Mouse (Mus musculus): ENCODE results near the gene Nckap5. TPM values are rescaled to one million over a fixed set of nuclear protein-coding genes. Genes with fewer than 3 reads are reported as not detected.
A peak's percentile ranks its signal among the peaks of the same experiment; 100 is the strongest.

Gene Nckap5
- polyA plus RNA-seq, 1 experiment, result not detected

DNA sequence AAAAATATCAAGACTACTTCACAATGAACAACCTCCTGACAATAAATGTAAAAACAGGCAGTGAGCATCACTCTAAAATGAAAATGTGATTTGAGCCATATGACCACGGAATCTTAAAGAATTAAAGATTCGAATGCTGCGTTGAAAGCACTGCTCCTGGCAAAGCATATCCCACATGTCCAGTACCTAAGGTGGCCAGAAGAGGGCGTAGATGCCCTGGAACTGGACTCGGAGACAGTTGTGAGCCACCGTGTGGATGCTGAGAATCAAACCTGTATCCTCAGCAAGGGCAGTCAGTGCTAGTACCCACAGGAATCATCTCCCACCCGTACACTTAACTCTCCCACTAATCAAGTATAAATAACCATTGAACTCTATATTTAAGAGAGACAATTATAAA, 333.9 kb downstream of the Nckap5 start:
- Histone ChIP-seq H3K4me1 (ENCODE audit: control insufficient read depth, insufficient read depth, low read length) (peaks cover 8% of the 10 kb centered on the region), H3K27ac (ENCODE audit: insufficient read depth, low read depth, low read length) (no peak overlapping the region), H3K4me3 (ENCODE audit: insufficient read depth, low read depth, low read length) (no peak overlapping the region)
- WGBS, result 83% methylated on average over 7 of the region's 7 CpGs
- TF ChIP-seq CTCF (IDR thresholded peaks at IDR 0.05; ENCODE audit: insufficient read depth, low read depth, low read length) (no peak), POLR2A (IDR thresholded peaks at IDR 0.05; ENCODE audit: insufficient read depth, low read depth, low read length) (no peak)

DNA sequence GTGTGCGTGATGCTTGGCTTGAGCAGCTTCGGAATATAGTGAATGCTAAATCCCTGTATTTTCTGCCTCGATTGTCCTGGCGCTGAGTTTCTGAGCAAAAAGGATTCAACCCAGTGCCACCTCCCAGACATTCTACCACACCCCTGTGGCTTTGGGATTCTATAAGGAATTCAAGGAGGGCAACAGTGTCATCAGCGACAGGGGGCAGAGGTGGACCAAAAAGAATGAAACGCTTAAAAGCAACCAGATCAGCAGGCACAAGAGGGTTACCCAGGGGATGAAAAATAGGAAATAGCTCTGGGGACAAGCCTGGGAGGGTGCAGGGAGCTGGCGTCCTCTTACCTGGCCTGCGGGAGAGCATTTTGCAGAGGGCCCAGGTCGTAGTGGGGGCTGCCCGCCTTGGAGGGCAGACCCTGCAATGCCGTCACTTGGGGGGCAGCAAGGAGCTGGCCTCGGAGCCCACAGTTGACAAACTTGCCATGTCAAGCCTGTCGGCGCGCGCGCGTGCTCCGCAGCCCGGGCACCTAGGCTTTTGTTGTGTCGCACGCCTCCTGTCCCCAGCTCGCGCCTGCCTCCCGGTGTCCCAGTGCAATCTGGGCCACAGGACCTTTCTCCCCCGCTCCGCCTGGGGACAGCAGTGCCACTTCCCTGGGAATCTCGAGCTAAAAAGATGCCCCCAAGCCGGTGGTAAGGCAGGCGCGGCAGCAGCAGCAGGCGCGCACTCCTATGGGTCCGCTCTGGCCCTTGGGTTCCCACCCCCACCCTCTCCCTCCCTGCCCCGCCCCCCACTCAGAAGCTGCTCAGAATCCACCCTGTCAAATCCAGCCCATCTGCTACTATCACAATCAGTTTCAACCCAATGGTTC, 338.2 kb downstream of the Nckap5 start:
- TF ChIP-seq CTCF (IDR thresholded peaks at IDR 0.05; ENCODE audit: insufficient read depth, low read depth, low read length) (no peak), POLR2A (IDR thresholded peaks at IDR 0.05; ENCODE audit: insufficient read depth, low read depth, low read length) (no peak)
- 8% methylated on average over 35 of the region's 35 CpGs for WGBS
- H3K4me3 ChIP-seq (ENCODE audit: insufficient read depth, low read depth, low read length), result peak overlapping the region; percentile 38
- no peak overlapping the region for H3K27ac ChIP-seq (ENCODE audit: insufficient read depth, low read depth, low read length)
- H3K4me1 ChIP-seq (ENCODE audit: control insufficient read depth, insufficient read depth, low read length), result peaks cover 8% of the 10 kb centered on the region

DNA sequence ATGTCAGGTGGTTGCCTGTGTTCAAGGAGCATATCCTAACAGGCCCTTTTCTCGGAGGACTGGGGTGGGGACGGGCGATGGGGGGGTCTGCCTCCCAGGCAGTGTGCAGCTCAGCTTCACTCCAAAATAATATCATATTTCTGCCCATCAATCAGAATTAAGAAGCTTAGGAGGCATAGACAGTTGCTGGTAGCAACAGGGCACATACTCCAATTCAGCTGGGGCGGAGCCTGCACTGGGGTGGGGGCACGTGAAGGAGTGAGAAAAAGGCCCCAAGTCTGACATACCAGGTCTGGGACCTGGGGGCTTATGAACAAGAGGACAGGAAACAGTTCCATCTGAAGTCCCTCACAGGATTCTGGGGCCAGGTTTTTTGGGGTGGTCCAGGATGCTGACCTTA, 339.2 kb downstream of the Nckap5 start:
- 84% methylated on average over 5 of the region's 5 CpGs for WGBS
- TF ChIP-seq POLR2A (IDR thresholded peaks at IDR 0.05; ENCODE audit: insufficient read depth, low read depth, low read length) (no peak), CTCF (IDR thresholded peaks at IDR 0.05; ENCODE audit: insufficient read depth, low read depth, low read length) (no peak)
- no peak overlapping the region for H3K4me3 ChIP-seq (ENCODE audit: insufficient read depth, low read depth, low read length)

DNA sequence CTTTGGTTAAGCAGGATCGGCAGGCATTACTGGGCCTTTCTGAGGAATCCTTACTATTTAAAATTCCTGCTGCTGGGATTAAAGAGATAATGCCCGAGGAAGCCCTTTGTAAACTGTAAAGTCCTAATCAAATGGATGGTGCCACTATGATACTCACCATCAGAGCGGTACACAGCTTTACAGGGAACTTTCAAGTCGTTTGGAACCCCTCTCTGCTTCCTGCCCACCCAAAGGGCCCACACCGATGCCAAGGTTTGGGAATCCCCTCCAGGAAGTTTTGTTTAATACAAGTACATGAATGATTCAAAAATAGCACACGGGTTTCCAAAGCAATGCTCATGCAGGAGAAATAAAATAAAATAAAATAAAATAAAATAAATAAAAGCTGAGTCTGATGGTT, 340.3 kb downstream of the Nckap5 start:
- TF ChIP-seq CTCF (IDR thresholded peaks at IDR 0.05; ENCODE audit: insufficient read depth, low read depth, low read length), result no peak
- no peak for TF ChIP-seq POLR2A (IDR thresholded peaks at IDR 0.05; ENCODE audit: insufficient read depth, low read depth, low read length)
- no peak overlapping the region for H3K4me3 ChIP-seq (ENCODE audit: insufficient read depth, low read depth, low read length)

More for the DNA sequence above, 339.2 kb downstream of the Nckap5 start:
- no peak overlapping the region for H3K27ac ChIP-seq (ENCODE audit: insufficient read depth, low read depth, low read length)
- peaks cover 8% of the 10 kb centered on the region for H3K4me1 ChIP-seq (ENCODE audit: control insufficient read depth, insufficient read depth, low read length)

GRCm38 (mm10) chr1:126484664-126485087, 345.9 kb downstream of the Nckap5 start:
- H3K4me3 ChIP-seq (ENCODE audit: insufficient read depth, low read depth, low read length), result no peak overlapping the region
- TF ChIP-seq POLR2A (IDR thresholded peaks at IDR 0.05; ENCODE audit: insufficient read depth, low read depth, low read length), result no peak
- no peak for TF ChIP-seq CTCF (IDR thresholded peaks at IDR 0.05; ENCODE audit: insufficient read depth, low read depth, low read length)
- H3K27ac ChIP-seq (ENCODE audit: insufficient read depth, low read depth, low read length), result no peak overlapping the region
- peaks cover 5% of the 10 kb centered on the region; the same call in 1 of the 2 replicates for H3K4me1 ChIP-seq (ENCODE audit: control insufficient read depth, insufficient read depth, low read length)
- 58% methylated on average over 6 of the region's 6 CpGs for WGBS

More for the DNA sequence above, 340.3 kb downstream of the Nckap5 start:
- Histone ChIP-seq H3K27ac (ENCODE audit: insufficient read depth, low read depth, low read length) (no peak overlapping the region), H3K4me1 (ENCODE audit: control insufficient read depth, insufficient read depth, low read length) (peaks cover 8% of the 10 kb centered on the region)
- WGBS, result 60% methylated on average over 6 of the region's 6 CpGs

GRCm38 (mm10) chr1:126483665-126484064, 346.9 kb downstream of the Nckap5 start:
- no peak overlapping the region for H3K27ac ChIP-seq (ENCODE audit: insufficient read depth, low read depth, low read length)
- peaks cover 5% of the 10 kb centered on the region; the same call in 1 of the 2 replicates for H3K4me1 ChIP-seq (ENCODE audit: control insufficient read depth, insufficient read depth, low read length)
- no peak overlapping the region for H3K4me3 ChIP-seq (ENCODE audit: insufficient read depth, low read depth, low read length)
- WGBS, result 97% methylated on average over 3 of the region's 3 CpGs
- no peak for TF ChIP-seq CTCF (IDR thresholded peaks at IDR 0.05; ENCODE audit: insufficient read depth, low read depth, low read length)
- TF ChIP-seq POLR2A (IDR thresholded peaks at IDR 0.05; ENCODE audit: insufficient read depth, low read depth, low read length), result no peak

- no peak for TF ChIP-seq CTCF (IDR thresholded peaks at IDR 0.05; ENCODE audit: insufficient read depth, low read depth, low read length)
- no peak for TF ChIP-seq POLR2A (IDR thresholded peaks at IDR 0.05; ENCODE audit: insufficient read depth, low read depth, low read length)
- H3K27ac ChIP-seq (ENCODE audit: insufficient read depth, low read depth, low read length), result no peak overlapping the region
- WGBS, result 92% methylated on average over 7 of the region's 7 CpGs
- H3K4me1 ChIP-seq (ENCODE audit: control insufficient read depth, insufficient read depth, low read length), result peaks cover 5% of the 10 kb centered on the region; the same call in 1 of the 2 replicates
- no peak overlapping the region for H3K4me3 ChIP-seq (ENCODE audit: insufficient read depth, low read depth, low read length)
These were observed 349.0 kb downstream of the Nckap5 start for GRCm38 (mm10) chr1:126481459-126482228.

- 89% methylated on average over 5 of the region's 5 CpGs for WGBS
- no peaks in the 10 kb centered on the region for H3K4me1 ChIP-seq (ENCODE audit: control insufficient read depth, insufficient read depth, low read length)
- no peak overlapping the region for H3K27ac ChIP-seq (ENCODE audit: insufficient read depth, low read depth, low read length)
- H3K4me3 ChIP-seq (ENCODE audit: insufficient read depth, low read depth, low read length), result no peak overlapping the region
- no peak for TF ChIP-seq CTCF (IDR thresholded peaks at IDR 0.05; ENCODE audit: insufficient read depth, low read depth, low read length)
- TF ChIP-seq POLR2A (IDR thresholded peaks at IDR 0.05; ENCODE audit: insufficient read depth, low read depth, low read length), result no peak
These were observed 357.6 kb downstream of the Nckap5 start for GRCm38 (mm10) chr1:126473044-126473443.

DNA sequence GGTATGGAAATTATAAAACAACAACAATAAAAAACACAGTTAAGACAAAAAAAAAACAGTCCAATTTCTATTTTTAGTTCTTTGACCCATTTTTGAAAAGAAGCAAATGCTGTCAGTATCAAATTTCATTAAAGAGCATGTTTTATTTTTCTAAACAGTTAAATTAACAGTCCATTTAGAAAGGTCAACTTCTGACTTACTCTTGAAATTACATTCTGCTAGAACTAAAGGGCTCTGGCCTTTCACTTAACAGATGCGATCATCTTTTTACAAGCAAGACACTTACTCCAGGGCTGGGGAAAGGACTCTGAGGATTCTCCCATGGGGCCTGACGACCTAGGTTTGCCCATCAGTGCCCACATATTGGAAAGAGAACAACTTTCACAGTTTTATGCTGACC, 359.2 kb downstream of the Nckap5 start:
- 91% methylated on average over 2 of the region's 2 CpGs for WGBS
- no peaks in the 10 kb centered on the region for H3K4me1 ChIP-seq (ENCODE audit: control insufficient read depth, insufficient read depth, low read length)
- no peak overlapping the region for H3K27ac ChIP-seq (ENCODE audit: insufficient read depth, low read depth, low read length)
- TF ChIP-seq POLR2A (IDR thresholded peaks at IDR 0.05; ENCODE audit: insufficient read depth, low read depth, low read length) (no peak), CTCF (IDR thresholded peaks at IDR 0.05; ENCODE audit: insufficient read depth, low read depth, low read length) (no peak)
- H3K4me3 ChIP-seq (ENCODE audit: insufficient read depth, low read depth, low read length), result no peak overlapping the region
